Mouse (Mus musculus) thymus, postnatal 4 days (tissue): ENCODE data around the gene Ikbip.
A peak's percentile ranks its signal among the peaks of the same experiment; 100 is the strongest.

ENCODE experiments used
- DNase-seq: peaks from one replicate; pipeline ENCODE4 v3.0.0; 2021

Ikbip gene

GRCm38 (mm10) chr10:91082550-91083392 lies at the start of gene Ikbip, which contains the start of gene Apaf1:
TSS of gene Ikbip (plus strand) at chr10:91082940.
TSS of gene Apaf1 (minus strand) at chr10:91082770.
- DNase-seq: peak; percentile 100

GRCm38 (mm10) chr10:91033942-91034341 lies 48.8 kb upstream of the Ikbip start:
- DNase-seq: peak; percentile 84

- no peak for DNase-seq
These were observed 33.0 kb upstream of the Ikbip start for GRCm38 (mm10) chr10:91049696-91050095.

GRCm38 (mm10) chr10:91051156-91051555 lies 31.6 kb upstream of the Ikbip start:
- DNase-seq: no peak

GRCm38 (mm10) chr10:91052734-91053133 lies 30.0 kb upstream of the Ikbip start:
- no peak for DNase-seq

GRCm38 (mm10) chr10:91060742-91061141 lies 22.0 kb upstream of the Ikbip start:
- no peak for DNase-seq

- DNase-seq: no peak
These were observed 20.4 kb upstream of the Ikbip start for GRCm38 (mm10) chr10:91062355-91062754.

GRCm38 (mm10) chr10:91071768-91072167 lies 11.0 kb upstream of the Ikbip start:
- DNase-seq: no peak

- no peak for DNase-seq
These were observed 9.4 kb upstream of the Ikbip start for GRCm38 (mm10) chr10:91073345-91073744.

- DNase-seq: no peak
These were observed 6.1 kb upstream of the Ikbip start for GRCm38 (mm10) chr10:91076667-91077066.

- DNase-seq: no peak
These were observed 2.2 kb upstream of the Ikbip start for GRCm38 (mm10) chr10:91080540-91080939.

- no peak for DNase-seq
These were observed 707 bp upstream of the Ikbip start for GRCm38 (mm10) chr10:91081959-91082507.

- DNase-seq: no peak
These were observed 720 bp downstream of the Ikbip start for GRCm38 (mm10) chr10:91083393-91083927.

- no peak for DNase-seq
These were observed 10.1 kb downstream of the Ikbip start for GRCm38 (mm10) chr10:91092812-91093211.

- DNase-seq: no peak
These were observed 11.7 kb downstream of the Ikbip start for GRCm38 (mm10) chr10:91094251-91095104.

- no peak for DNase-seq
These were observed 15.3 kb downstream of the Ikbip start for GRCm38 (mm10) chr10:91098056-91098455.

- DNase-seq: no peak
These were observed 17.4 kb downstream of the Ikbip start for GRCm38 (mm10) chr10:91100101-91100500.

- no peak for DNase-seq
These were observed 19.2 kb downstream of the Ikbip start for GRCm38 (mm10) chr10:91101936-91102335.

- no peak for DNase-seq
These were observed 20.3 kb downstream of the Ikbip start for GRCm38 (mm10) chr10:91102799-91103590.

GRCm38 (mm10) chr10:91105981-91106380 lies 23.2 kb downstream of the Ikbip start:
- DNase-seq: no peak

GRCm38 (mm10) chr10:91109841-91110240 lies 27.1 kb downstream of the Ikbip start:
- no peak for DNase-seq

GRCm38 (mm10) chr10:91116958-91117357 lies 34.2 kb downstream of the Ikbip start:
- DNase-seq: peak; percentile 15
